Mouse (Mus musculus) G1E (cell line): ENCODE data around the gene Incenp. TPM values are rescaled to one million over a fixed set of nuclear protein-coding genes. Genes with fewer than 3 reads are reported as not detected.
"Not testable (repeated sequence)": the region's sequence is repeated elsewhere in the genome, so short reads cannot be mapped to it uniquely, and the experiment has no call there.

ENCODE experiments used
- ATAC-seq: 2 replicates; pipeline ENCODE4 v1.8.0; 2016; ENCODE audit warnings: mild to moderate bottlenecking; ENCODE audit not compliant: insufficient number of reproducible peaks, poor library complexity, low FRiP score, severe bottlenecking; ENCODE audit errors: extremely low read depth
- DNase-seq: peaks from one replicate; pipeline ENCODE4 v3.0.0; 2012; ENCODE audit warnings: low spot score
- H3K27me3 ChIP-seq: 2 replicates; pipeline ENCODE4 v1.6.1; 2012; ENCODE audit warnings: mild to moderate bottlenecking, low read length, inconsistent platforms; ENCODE audit not compliant: insufficient read depth
- H3K36me3 ChIP-seq: replicated peaks from 2 replicates; pipeline ENCODE3; 2012; ENCODE audit warnings: mild to moderate bottlenecking, inconsistent platforms
- H3K4me1 ChIP-seq: 2 replicates; pipeline ENCODE4 v1.6.1; 2012; ENCODE audit warnings: low read depth, low read length, inconsistent platforms, mixed read lengths; ENCODE audit not compliant: insufficient read depth
- H3K4me3 ChIP-seq: 2 replicates; pipeline ENCODE4 v1.5.1; 2012; ENCODE audit warnings: low read depth, mild to moderate bottlenecking, inconsistent platforms, low read length, moderate library complexity, mixed read lengths
- H3K9me3 ChIP-seq: replicated peaks from 2 replicates; pipeline ENCODE4 v1.6.1; 2012; ENCODE audit warnings: inconsistent platforms
- CTCF ChIP-seq: IDR thresholded peaks from 2 replicates; pipeline ENCODE4 v1.5.1; 2012; ENCODE audit warnings: low read depth, low read length, inconsistent platforms, mixed read lengths
- GATA1 ChIP-seq: IDR thresholded peaks from 2 replicates; pipeline ENCODE4 v1.6.1; 2012; ENCODE audit warnings: borderline replicate concordance, low read length, inconsistent platforms, mixed read lengths
- GATA2 ChIP-seq: IDR thresholded peaks from 2 replicates; pipeline ENCODE4 v1.6.1; 2012; ENCODE audit warnings: low read depth, low read length, inconsistent platforms, borderline replicate concordance
- POLR2AphosphoS5 ChIP-seq: IDR thresholded peaks from 2 replicates; pipeline ENCODE4 v1.6.1; 2012; ENCODE audit warnings: low read depth, low read length, inconsistent platforms; ENCODE audit not compliant: insufficient replicate concordance
- TAL1 ChIP-seq: conservative IDR thresholded peaks from 2 replicates; pipeline ENCODE4 v1.6.1; 2012; ENCODE audit warnings: low read depth, low read length, inconsistent platforms, mixed read lengths
- polyA plus RNA-seq: library from polyadenylated mRNA; stranded (reverse); fragments of >175 nt; gene quantifications from 2 replicates; pipeline ENCODE4 v1.2.3, GENCODE M21; 2012
- total RNA-seq, 2 experiments: library from RNA; stranded (forward) in 1 of 2; stranded (reverse) in 1 of 2; fragments of 200-1000 nt in 1 of 2; fragments of >200 nt in 1 of 2; fragmentation: Nextera tagmentation in 1 of 2; gene quantifications; 2 replicates each; pipeline ENCODE4 v1.2.3; 2014 to 2017

Incenp gene
- total and polyA plus RNA-seq, 3 experiments = 83.8 to 221 (median 160) TPM

GRCm38 (mm10) chr19:9878186-9878835 is 21.0 kb downstream of the Incenp start:
- H3K9me3 ChIP-seq = no peaks in the 10 kb centered on the region
- H3K36me3 ChIP-seq = peaks cover 96% of the 10 kb centered on the region

DNA sequence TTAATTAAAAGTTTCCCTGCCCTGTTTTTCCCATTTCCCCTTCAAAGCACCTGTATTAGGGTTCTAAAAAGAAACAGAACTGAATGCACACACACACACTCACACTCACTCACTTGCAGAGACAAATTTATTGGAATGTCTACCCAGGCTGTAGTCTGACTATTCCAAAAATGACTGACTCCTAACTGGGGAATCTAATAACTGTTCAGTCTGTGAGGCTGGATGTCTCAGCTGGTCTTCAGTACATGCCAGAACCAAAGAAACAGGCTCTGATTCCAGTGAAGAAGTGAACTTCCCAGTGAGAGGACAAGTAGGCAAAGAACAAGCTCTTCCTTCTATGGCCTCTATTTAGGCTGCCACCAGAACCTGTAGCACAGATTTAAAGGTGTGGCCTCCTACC is 33.9 kb downstream of the Incenp start:
- ATAC-seq = no peak
- H3K36me3 ChIP-seq = peaks cover 24% of the 10 kb centered on the region
- no peaks in the 10 kb centered on the region for H3K4me1 ChIP-seq
- H3K9me3 ChIP-seq = no peaks in the 10 kb centered on the region
- H3K4me3 ChIP-seq = no peak overlapping the region
- no peak for DNase-seq
- no peak for TF ChIP-seq GATA1
- no peak for TF ChIP-seq TAL1
- TF ChIP-seq CTCF = no peak
- no peak for TF ChIP-seq GATA2
- no peak for TF ChIP-seq POLR2AphosphoS5
- H3K27me3 ChIP-seq = no peaks in the 10 kb centered on the region

More at GRCm38 (mm10) chr19:9878186-9878835, 21.0 kb downstream of the Incenp start:
- peaks cover 13% of the 10 kb centered on the region; the same call in 1 of the 2 replicates for H3K4me1 ChIP-seq
- ATAC-seq (no peak), DNase-seq (no peak)
- H3K27me3 ChIP-seq = no peaks in the 10 kb centered on the region
- no peak overlapping the region for H3K4me3 ChIP-seq
- no peak for TF ChIP-seq POLR2AphosphoS5
- TF ChIP-seq GATA1 = no peak
- no peak for TF ChIP-seq TAL1
- no peak for TF ChIP-seq GATA2
- no peak for TF ChIP-seq CTCF

DNA sequence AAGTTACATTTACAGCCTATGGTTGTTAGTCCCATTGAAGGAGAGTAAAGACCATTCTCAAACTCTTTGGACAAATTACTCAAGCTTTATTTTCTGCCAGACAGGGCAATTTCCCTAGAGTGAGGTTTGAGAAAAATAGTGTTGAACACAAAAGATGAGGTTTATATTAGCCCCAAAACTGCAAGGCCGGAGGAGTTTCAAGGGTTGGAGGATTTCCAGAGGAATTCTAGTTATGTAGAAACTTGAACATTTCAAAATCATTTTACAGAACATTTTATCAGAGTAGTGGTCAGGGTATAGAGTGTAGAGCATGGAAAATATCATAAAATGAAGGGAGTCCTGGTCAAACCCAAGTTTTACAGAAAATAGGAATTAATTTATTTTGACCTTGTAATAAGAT is 34.5 kb downstream of the Incenp start:
- ATAC-seq (no peak), DNase-seq (no peak)
- TF ChIP-seq GATA1 = no peak
- H3K36me3 ChIP-seq = peaks cover 18% of the 10 kb centered on the region
- H3K27me3 ChIP-seq = no peaks in the 10 kb centered on the region
- no peak overlapping the region for H3K4me3 ChIP-seq
- no peaks in the 10 kb centered on the region for H3K4me1 ChIP-seq
- no peaks in the 10 kb centered on the region for H3K9me3 ChIP-seq

DNA sequence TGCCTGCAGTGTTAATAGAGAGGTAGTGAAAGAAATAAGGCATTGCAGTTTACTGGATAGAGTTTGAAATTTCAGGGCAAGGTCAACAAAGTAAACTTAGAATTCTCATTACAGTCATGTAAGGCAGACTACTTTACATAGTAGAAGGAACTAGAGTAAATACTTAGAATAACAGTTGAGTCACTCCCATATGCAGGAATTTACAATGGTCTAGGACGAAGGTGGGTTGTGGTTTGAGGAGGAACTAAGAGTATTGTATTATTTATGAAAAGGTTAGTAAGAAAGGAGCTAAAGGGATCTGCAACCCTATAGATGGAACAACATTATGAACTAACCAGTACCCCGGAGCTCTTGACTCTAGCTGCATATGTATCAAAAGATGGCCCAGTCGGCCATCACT is 38.5 kb downstream of the Incenp start:
- H3K4me1 ChIP-seq, H3K9me3 ChIP-seq, H3K36me3 ChIP-seq, H3K27me3 ChIP-seq, H3K4me3 ChIP-seq, ATAC-seq, DNase-seq: not testable (repeated sequence)

DNA sequence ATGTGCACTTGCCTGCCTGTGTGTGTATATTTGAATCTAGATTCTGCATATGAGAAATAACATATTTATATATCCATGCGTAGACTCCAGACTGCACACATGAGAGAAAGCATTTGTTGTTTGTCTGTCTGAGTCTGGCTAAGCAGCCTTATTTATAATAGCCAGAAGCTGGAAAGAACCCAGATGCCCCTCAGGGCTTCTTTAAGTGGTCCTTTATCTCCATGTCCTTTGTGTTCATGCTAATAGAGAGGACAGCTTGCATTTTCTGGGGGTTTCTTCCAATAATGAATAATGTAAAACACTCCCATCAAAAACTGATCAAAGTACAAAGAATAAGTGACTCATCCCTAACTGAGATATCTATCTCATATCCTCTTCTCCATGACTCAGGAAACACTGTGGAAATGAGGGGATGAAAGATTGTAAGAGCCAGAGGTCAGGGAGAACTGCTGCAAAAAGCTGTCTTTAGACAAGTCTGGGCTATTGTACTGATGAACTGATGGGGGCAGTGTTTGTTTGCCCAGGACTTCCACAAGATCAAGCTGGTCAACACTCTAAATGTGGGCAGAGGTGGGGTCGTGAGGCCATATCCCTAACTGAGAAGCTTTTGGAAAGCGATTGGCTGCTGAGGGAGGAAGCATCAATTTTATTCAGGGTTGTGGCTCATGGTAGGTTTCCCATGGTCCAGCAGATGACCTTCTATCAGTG is 49.8 kb downstream of the Incenp start:
- not testable (repeated sequence) for H3K4me1 ChIP-seq, ATAC-seq, H3K27me3 ChIP-seq, H3K9me3 ChIP-seq, H3K36me3 ChIP-seq, H3K4me3 ChIP-seq, DNase-seq

GRCm38 (mm10) chr19:9847262-9847661 is 52.1 kb downstream of the Incenp start, which contains the start of gene Scgb2a2:
TSS of gene Scgb2a2 (plus strand) at chr19:9847562.
- Histone ChIP-seq H3K27me3 (peaks cover 5% of the 10 kb centered on the region; the same call in 1 of the 2 replicates), H3K4me1 (no peaks in the 10 kb centered on the region), H3K4me3 (no peak within 1 kb of the TSS), H3K36me3 (no peaks in the 10 kb centered on the region), H3K9me3 (no peaks in the 10 kb centered on the region)
- TF ChIP-seq TAL1 = no peak
- TF ChIP-seq POLR2AphosphoS5 = no peak
- no peak for TF ChIP-seq GATA2
- TF ChIP-seq GATA1 = no peak
- no peak for TF ChIP-seq CTCF
- no peak for ATAC-seq
- DNase-seq = no peak

DNA sequence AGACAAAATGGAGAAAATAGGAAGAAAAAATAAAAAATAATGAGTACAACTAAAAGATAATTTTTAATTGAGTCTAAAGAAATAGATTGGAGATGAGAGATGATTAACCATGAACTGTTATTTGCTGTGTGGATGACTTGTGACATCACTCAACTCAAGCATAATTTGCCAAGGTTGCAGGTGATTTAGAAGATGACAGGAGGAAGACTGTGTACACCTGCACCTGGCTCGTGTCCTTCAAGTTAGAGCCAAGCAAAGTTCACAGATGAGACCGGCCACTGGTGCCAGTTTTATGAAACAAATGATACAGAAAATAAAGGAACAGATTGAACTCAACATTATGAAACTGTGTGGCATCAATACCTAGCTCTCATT is 62.0 kb downstream of the Incenp start:
- H3K4me1 ChIP-seq = no peaks in the 10 kb centered on the region
- H3K27me3 ChIP-seq = no peaks in the 10 kb centered on the region; the same call in 1 of the 2 replicates
- H3K36me3 ChIP-seq = no peaks in the 10 kb centered on the region
- no peak overlapping the region for H3K4me3 ChIP-seq
- no peaks in the 10 kb centered on the region for H3K9me3 ChIP-seq
- DNase-seq (no peak), ATAC-seq (no peak)
- TF ChIP-seq GATA2 = no peak
- TF ChIP-seq CTCF = no peak
- no peak for TF ChIP-seq TAL1
- TF ChIP-seq GATA1 = no peak
- TF ChIP-seq POLR2AphosphoS5 = no peak
